Mouse (Mus musculus): ENCODE results near the gene Lmf2. TPM values are rescaled to one million over a fixed set of nuclear protein-coding genes. Genes with fewer than 3 reads are reported as not detected.
A peak's percentile ranks its signal among the peaks of the same experiment; 100 is the strongest.

Lmf2 gene
- polyA plus RNA-seq, 1 experiment: 32.5 TPM

DNA sequence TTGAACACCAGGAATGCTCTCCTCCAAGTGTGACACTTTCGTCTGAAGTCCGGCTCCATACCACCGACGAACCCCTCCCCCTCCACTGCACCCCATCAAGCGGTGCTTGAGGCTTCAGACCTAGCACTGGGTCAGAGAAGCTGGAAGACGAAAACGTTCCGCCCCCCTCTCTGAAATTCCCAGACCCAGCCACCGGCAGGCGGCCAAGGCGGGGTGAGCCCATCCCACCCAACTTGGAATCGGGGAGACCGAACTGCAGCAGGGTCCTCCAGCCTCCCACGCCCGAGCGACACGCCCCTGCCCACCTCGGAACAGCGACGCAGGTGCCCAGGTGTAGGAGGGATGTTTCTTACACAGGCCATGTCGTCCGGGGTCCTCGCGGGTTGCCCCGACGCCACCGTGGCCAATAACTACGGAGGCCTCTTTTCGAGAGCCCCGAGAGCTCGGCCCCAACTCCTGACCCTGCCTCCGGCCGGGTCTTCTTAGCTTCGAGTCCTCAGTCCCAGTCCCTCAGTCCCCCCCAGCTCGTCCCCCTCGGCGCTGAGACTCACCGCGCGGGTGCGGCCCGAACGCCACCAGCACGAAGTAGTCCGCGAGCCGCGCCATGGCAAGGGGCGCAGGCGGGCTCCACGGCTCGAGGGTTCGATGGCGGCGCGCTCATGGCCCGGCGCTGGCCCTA, 40.8 kb downstream of the Lmf2 start:
- TF ChIP-seq POLR2A (IDR thresholded peaks at IDR 0.05; ENCODE audit: borderline replicate concordance, extremely low read depth, insufficient read depth, insufficient read length, poor library complexity, severe bottlenecking) (no peak), CTCF (IDR thresholded peaks at IDR 0.05; ENCODE audit: borderline replicate concordance, extremely low read depth, insufficient read depth, insufficient read length) (peak; percentile 16; the same call in 1 of the 2 replicates)
- peak; percentile 38 for DNase-seq (ENCODE audit: low read depth)

DNA sequence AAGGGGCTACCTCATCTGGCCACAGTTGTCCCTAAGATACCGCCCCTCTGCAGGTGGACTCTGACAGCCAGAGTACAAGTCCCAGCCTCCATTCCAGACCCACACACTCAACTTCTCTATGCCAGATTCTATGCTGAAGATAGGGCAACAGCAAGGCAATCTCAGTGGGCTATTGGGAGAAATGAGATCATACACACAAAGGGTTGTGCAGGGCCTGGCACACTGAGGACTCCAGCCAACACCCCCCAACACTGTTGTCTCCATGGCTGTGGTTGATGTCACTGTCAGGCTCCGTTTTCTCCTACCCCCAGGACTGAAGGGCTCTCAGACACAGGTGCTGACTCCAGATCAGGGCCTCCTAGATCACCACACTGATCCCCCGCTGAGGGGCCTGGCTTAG, 41.4 kb downstream of the Lmf2 start:
- DNase-seq (ENCODE audit: low read depth): no peak
- TF ChIP-seq CTCF (IDR thresholded peaks at IDR 0.05; ENCODE audit: borderline replicate concordance, extremely low read depth, insufficient read depth, insufficient read length): no peak
- no peak for TF ChIP-seq POLR2A (IDR thresholded peaks at IDR 0.05; ENCODE audit: borderline replicate concordance, extremely low read depth, insufficient read depth, insufficient read length, poor library complexity, severe bottlenecking)

DNA sequence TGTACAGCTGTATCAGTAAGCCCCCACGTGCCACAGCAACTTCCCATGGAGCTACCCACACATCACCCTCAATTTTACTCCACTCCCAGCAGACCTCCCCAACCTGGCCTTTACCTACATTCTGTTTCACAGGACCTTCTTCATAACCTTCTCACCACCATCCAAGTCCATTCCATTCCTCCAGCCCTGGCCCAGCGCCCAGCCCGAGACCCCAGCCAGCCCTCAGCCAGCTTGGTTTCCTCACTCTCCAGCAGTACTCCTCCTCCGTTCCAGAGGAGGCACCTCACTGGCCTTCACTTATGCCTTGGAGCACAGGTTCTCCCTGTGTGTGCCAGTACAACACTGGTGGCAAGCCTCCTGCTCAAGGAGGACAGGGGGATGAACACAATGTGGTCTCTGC, 42.1 kb downstream of the Lmf2 start:
- no peak for DNase-seq (ENCODE audit: low read depth)
- TF ChIP-seq CTCF (IDR thresholded peaks at IDR 0.05; ENCODE audit: borderline replicate concordance, extremely low read depth, insufficient read depth, insufficient read length): no peak
- TF ChIP-seq POLR2A (IDR thresholded peaks at IDR 0.05; ENCODE audit: borderline replicate concordance, extremely low read depth, insufficient read depth, insufficient read length, poor library complexity, severe bottlenecking): no peak

DNA sequence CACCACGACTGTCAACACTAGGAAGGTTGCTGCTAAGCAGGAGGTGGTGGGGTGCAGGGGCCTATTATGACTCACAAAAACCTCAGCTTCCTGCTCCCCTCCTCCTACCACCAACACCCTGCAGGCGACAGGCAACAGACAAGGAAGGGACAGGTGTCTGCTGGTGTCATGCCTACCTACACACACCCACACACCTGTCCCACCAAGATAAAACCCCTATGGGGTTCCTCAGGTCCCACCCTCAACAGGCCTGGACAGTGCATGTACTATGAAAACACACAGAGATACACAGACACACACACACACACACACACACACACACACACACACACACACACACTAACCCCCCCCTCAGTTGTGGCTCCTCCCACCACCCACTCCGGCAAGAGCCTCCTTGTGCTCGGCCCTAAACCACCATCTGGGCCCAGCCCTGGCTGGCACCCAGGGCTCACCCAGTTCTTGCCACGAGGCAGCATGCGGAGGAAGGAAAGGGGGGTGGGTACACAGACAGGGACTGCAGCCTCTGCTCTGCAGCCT, 45.4 kb downstream of the Lmf2 start:
- DNase-seq (ENCODE audit: low read depth): peak; percentile 70
- no peak for TF ChIP-seq CTCF (IDR thresholded peaks at IDR 0.05; ENCODE audit: borderline replicate concordance, extremely low read depth, insufficient read depth, insufficient read length)
- TF ChIP-seq POLR2A (IDR thresholded peaks at IDR 0.05; ENCODE audit: borderline replicate concordance, extremely low read depth, insufficient read depth, insufficient read length, poor library complexity, severe bottlenecking): no peak

DNA sequence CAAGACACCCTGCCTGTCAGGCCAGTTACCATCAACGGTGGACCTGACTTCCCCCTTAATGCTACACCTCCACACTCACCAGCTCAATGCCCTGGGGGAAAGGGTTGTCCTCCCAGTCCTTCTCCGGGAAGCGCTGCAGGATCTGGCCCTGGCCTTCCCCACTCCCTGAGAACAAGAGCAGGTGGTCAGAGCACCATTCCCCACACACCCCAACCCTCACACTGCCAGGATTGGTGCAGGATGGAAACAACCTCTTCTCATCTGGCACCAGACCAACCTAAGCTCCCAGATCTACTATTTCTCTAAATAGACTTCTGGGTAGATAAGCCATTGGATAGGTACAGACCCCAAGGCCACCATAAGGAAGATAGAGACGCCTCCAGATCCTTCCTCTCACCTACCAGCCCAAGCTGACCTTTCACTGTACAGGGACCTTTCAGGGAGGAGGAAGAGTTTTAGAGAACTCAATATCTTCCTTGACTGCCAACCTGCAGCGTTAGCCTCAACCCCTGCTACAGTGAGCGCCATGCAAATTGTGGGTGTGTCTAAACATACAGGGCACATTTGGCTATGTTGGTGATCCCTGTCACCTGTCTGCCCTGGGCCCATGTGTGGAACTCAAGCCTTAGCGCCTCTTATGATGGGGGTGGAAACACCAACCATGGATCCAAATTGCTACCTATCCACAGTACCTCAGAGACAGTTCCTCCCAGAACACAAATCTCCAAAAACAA, 46.9 kb downstream of the Lmf2 start:
- DNase-seq (ENCODE audit: low read depth): no peak
- no peak for TF ChIP-seq POLR2A (IDR thresholded peaks at IDR 0.05; ENCODE audit: borderline replicate concordance, extremely low read depth, insufficient read depth, insufficient read length, poor library complexity, severe bottlenecking)
- TF ChIP-seq CTCF (IDR thresholded peaks at IDR 0.05; ENCODE audit: borderline replicate concordance, extremely low read depth, insufficient read depth, insufficient read length): no peak

DNA sequence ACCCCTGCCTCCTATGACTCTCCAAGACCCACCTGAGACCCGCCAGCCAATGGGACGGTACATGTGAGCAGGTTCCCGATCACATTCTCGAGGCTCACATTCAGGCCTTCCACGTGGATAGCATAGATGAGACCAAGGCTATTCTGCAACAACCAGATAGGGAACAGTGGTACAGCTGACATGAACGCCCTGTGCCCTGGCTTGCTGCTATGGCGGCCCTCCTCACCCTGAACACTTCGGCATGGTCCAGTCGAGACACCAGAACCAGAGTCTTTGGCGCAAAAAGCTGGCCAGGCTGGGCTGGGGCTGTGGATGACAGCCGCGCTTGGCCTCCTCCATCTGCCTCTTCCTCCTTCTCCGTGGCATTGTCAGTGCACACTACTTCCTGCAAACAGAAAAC, 48.0 kb downstream of the Lmf2 start:
- TF ChIP-seq CTCF (IDR thresholded peaks at IDR 0.05; ENCODE audit: borderline replicate concordance, extremely low read depth, insufficient read depth, insufficient read length) (no peak), POLR2A (IDR thresholded peaks at IDR 0.05; ENCODE audit: borderline replicate concordance, extremely low read depth, insufficient read depth, insufficient read length, poor library complexity, severe bottlenecking) (no peak)

DNA sequence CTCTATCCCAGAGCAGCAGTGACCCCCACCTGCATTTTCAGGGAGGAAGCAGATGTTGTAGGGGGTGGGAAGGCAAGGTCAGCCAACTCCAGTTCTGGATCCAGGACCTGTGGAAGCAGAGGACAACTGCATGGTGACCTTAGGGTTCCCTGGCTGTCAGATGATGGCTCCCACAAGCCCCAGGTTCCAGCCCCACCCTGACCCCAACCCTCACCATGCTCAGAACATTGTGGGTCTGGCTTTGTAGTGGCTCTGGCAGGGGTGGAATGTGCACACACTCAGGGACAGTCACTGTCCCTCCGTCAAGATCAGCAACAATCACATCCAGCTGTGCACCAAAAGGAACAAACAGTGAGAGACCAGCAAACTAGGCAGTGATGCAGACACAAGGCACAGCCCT, 49.5 kb downstream of the Lmf2 start:
- TF ChIP-seq POLR2A (IDR thresholded peaks at IDR 0.05; ENCODE audit: borderline replicate concordance, extremely low read depth, insufficient read depth, insufficient read length, poor library complexity, severe bottlenecking) (no peak), CTCF (IDR thresholded peaks at IDR 0.05; ENCODE audit: borderline replicate concordance, extremely low read depth, insufficient read depth, insufficient read length) (no peak)
- DNase-seq (ENCODE audit: low read depth): no peak

More for the DNA sequence above, 48.0 kb downstream of the Lmf2 start:
- DNase-seq (ENCODE audit: low read depth): no peak

Other genes with a start within 250 kb of the Lmf2 start
- 45.9 and 50.3 TPM in 2 replicates for gene Tubgcp6, start 232.5 kb downstream of the Lmf2 start, polyA plus RNA-seq (2012; rRNA removed)
- gene Hdac10, start 227.0 kb downstream of the Lmf2 start, polyA plus RNA-seq (2012; rRNA removed): 33.1 and 58.3 TPM in 2 replicates
- 12.8 and 15.5 TPM in 2 replicates for gene Mapk12, start 215.0 kb downstream of the Lmf2 start, polyA plus RNA-seq (2012; rRNA removed)
- gene Mapk11, start 206.0 kb downstream of the Lmf2 start, polyA plus RNA-seq (2012; rRNA removed): 61.9 and 75.4 TPM in 2 replicates
- 194 and 213 TPM in 2 replicates for gene Plxnb2, start 174.9 kb downstream of the Lmf2 start, polyA plus RNA-seq (2012; rRNA removed)
- gene Dennd6b, start 159.2 kb downstream of the Lmf2 start, polyA plus RNA-seq (2012; rRNA removed): 134 and 196 TPM in 2 replicates
- gene Ppp6r2, start 144.1 kb downstream of the Lmf2 start, polyA plus RNA-seq (2012; rRNA removed): 129 and 168 TPM in 2 replicates
- gene Sbf1, start 40.3 kb downstream of the Lmf2 start, polyA plus RNA-seq (2012; rRNA removed): 186 and 229 TPM in 2 replicates
- 0.11 TPM in 1 of 2 replicates, not detected in the other for gene Adm2, start 32.9 kb downstream of the Lmf2 start, polyA plus RNA-seq (2012; rRNA removed)
- not detected in 2 replicates for gene Miox, start 21.3 kb downstream of the Lmf2 start, polyA plus RNA-seq (2012; rRNA removed)
- gene Ncaph2, start 60 bp upstream of the Lmf2 start, polyA plus RNA-seq (2012; rRNA removed): 126 and 172 TPM in 2 replicates
- gene Sco2, start 18.2 kb upstream of the Lmf2 start, polyA plus RNA-seq (2012; rRNA removed): 30.7 and 37.2 TPM in 2 replicates
- gene Tymp, start 21.4 kb upstream of the Lmf2 start, polyA plus RNA-seq (2012; rRNA removed): 3.8 and 4.6 TPM in 2 replicates
- gene Odf3b, start 23.6 kb upstream of the Lmf2 start, polyA plus RNA-seq (2012; rRNA removed): 2.4 and 3.2 TPM in 2 replicates
- 0.01 TPM in 1 of 2 replicates, not detected in the other for gene Klhdc7b, start 29.3 kb upstream of the Lmf2 start, polyA plus RNA-seq (2012; rRNA removed)
- not detected in 2 replicates for gene Syce3, start 54.8 kb upstream of the Lmf2 start, polyA plus RNA-seq (2012; rRNA removed)
- 7.0 and 8.6 TPM in 2 replicates for gene Cpt1b, start 70.2 kb upstream of the Lmf2 start, polyA plus RNA-seq (2012; rRNA removed)
- 2.5 and 3.1 TPM in 2 replicates for gene C730034F03Rik, start 73.9 kb upstream of the Lmf2 start, polyA plus RNA-seq (2012; rRNA removed)
- gene Gm44502, start 74.0 kb upstream of the Lmf2 start, polyA plus RNA-seq (2012; rRNA removed): 0.34 and 1.3 TPM in 2 replicates
- 79.4 and 82.4 TPM in 2 replicates for gene Chkb, start 74.2 kb upstream of the Lmf2 start, polyA plus RNA-seq (2012; rRNA removed)
- 87.2 and 99.5 TPM in 2 replicates for gene Mapk8ip2, start 98.3 kb upstream of the Lmf2 start, polyA plus RNA-seq (2012; rRNA removed)
- 25.3 and 28.6 TPM in 2 replicates for gene Arsa, start 121.8 kb upstream of the Lmf2 start, polyA plus RNA-seq (2012; rRNA removed)
- gene Shank3, start 144.0 kb upstream of the Lmf2 start, polyA plus RNA-seq (2012; rRNA removed): 31.2 and 41.5 TPM in 2 replicates
- 9.4 and 9.7 TPM in 2 replicates for gene Acr, start 212.7 kb upstream of the Lmf2 start, polyA plus RNA-seq (2012; rRNA removed)
- gene Rabl2, start 236.3 kb upstream of the Lmf2 start, polyA plus RNA-seq (2012; rRNA removed): 90.4 and 103 TPM in 2 replicates

All from brain, embryonic 14.5 days (tissue).